Comparison of ENCODE assay signal across 32 mouse cellular contexts in genomic region chr15:98623361-98623821, GRCm38 (mm10). TPM values are rescaled to one million over a fixed set of nuclear protein-coding genes. Genes with fewer than 3 reads are reported as not detected.
A peak's percentile ranks its signal among the peaks of the same experiment; 100 is the strongest.
DNase-seq lines count a peak whose midpoint lies in the region; ATAC-seq lines count a peak whose summit lies in the region.
"Had no signal": no experiment of that assay in that cellular context is flagged by ENCODE, and none has a peak within 500 bp of the region (broad histone marks: within the 10 kb centered on the region; RNA-seq: fewer than 3 reads in every experiment).

No protein-coding gene starts in this region.

- H3K4me3 ChIP-seq in heart, embryonic 10.5 days = no peak overlapping the region
- no peak overlapping the region for H3K4me3 ChIP-seq in midbrain, embryonic 16.5 days (ENCODE audit: low read depth, low read length)
- H3K4me3 ChIP-seq: forebrain, embryonic 13.5 days; hindbrain, embryonic 15.5 days; limb, embryonic 13.5 days; liver, embryonic 12.5 days; midbrain, embryonic 12.5 days had no signal

- 50% methylated on average over 5 of the region's 5 CpGs for WGBS in heart, embryonic 10.5 days
- 55% methylated on average over 5 of the region's 5 CpGs for WGBS in midbrain, embryonic 16.5 days

- H3K9me3 ChIP-seq in heart, embryonic 10.5 days = no peaks in the 10 kb centered on the region
- no peaks in the 10 kb centered on the region; the same call in 1 of the 2 replicates for H3K9me3 ChIP-seq in midbrain, embryonic 16.5 days (replicated peaks; ENCODE audit: control insufficient read depth, low read length, poor library complexity, severe bottlenecking)
- H3K9me3 ChIP-seq: forebrain, embryonic 13.5 days; G1E; hindbrain, embryonic 15.5 days; limb, embryonic 13.5 days; midbrain, embryonic 12.5 days had no signal

- H3K27me3 ChIP-seq in heart, embryonic 10.5 days (ENCODE audit: insufficient read depth, poor library complexity, severe bottlenecking) = peaks cover 11% of the 10 kb centered on the region
- H3K27me3 ChIP-seq in midbrain, embryonic 16.5 days (ENCODE audit: control insufficient read depth, insufficient read depth, low read depth, low read length) = no peaks in the 10 kb centered on the region
- H3K27me3 ChIP-seq: hindbrain, embryonic 15.5 days had no signal

- no peak overlapping the region for H3K27ac ChIP-seq in heart, embryonic 10.5 days
- no peak overlapping the region for H3K27ac ChIP-seq in midbrain, embryonic 16.5 days (ENCODE audit: low read length)
- H3K27ac ChIP-seq: forebrain, embryonic 13.5 days; hindbrain, embryonic 15.5 days; limb, embryonic 13.5 days; liver, embryonic 12.5 days; midbrain, embryonic 12.5 days had no signal

- H3K9ac ChIP-seq in midbrain, embryonic 16.5 days (ENCODE audit: low read depth, low read length) = no peak overlapping the region
- H3K9ac ChIP-seq: forebrain, embryonic 13.5 days; hindbrain, embryonic 15.5 days; limb, embryonic 13.5 days; liver, embryonic 12.5 days; midbrain, embryonic 12.5 days had no signal

- DNase-seq in heart, adult 11 months = peak; percentile 75
- no peak for DNase-seq in heart, embryonic 10.5 days (ENCODE audit: low spot score)
- peak; percentile 43 for DNase-seq in thymus, postnatal 14 days
- no peak for DNase-seq in thymus, postnatal 4 days
- DNase-seq in lung, postnatal 14 days = no peak
- DNase-seq in left cerebral cortex, postnatal 36 days (ENCODE audit: low spot score in 2 of 2) = no peak
- DNase-seq: adrenal gland, postnatal 14 days; cerebellum, adult 2 months; heart, postnatal 4 days; kidney, adult 9 months; kidney, postnatal 25 days; layer of hippocampus, postnatal 36 days; lung, adult 18-20 months; lung, postnatal 10 days; right cerebral cortex, postnatal 14 days had no signal

- H3K4me2 ChIP-seq in midbrain, embryonic 16.5 days (ENCODE audit: low read length) = no peak overlapping the region
- H3K4me2 ChIP-seq: forebrain, embryonic 13.5 days; hindbrain, embryonic 15.5 days; limb, embryonic 13.5 days; liver, embryonic 12.5 days; midbrain, embryonic 12.5 days had no signal

- intact Hi-C loops in left cerebral cortex, postnatal 36 days (cut with DNase I) = no loop called here

- H3K36me3 ChIP-seq in heart, embryonic 10.5 days = no peaks in the 10 kb centered on the region
- H3K36me3 ChIP-seq in midbrain, embryonic 16.5 days (ENCODE audit: control insufficient read depth, insufficient read depth, low read length) = no peaks in the 10 kb centered on the region
- H3K36me3 ChIP-seq: G1E; hindbrain, embryonic 15.5 days; limb, embryonic 13.5 days; liver, embryonic 12.5 days; midbrain, embryonic 12.5 days had no signal

- peaks cover 11% of the 10 kb centered on the region for H3K4me1 ChIP-seq in heart, embryonic 10.5 days
- peaks cover 4% of the 10 kb centered on the region for H3K4me1 ChIP-seq in midbrain, embryonic 16.5 days (ENCODE audit: control insufficient read depth, insufficient read depth, low read length)

- ATAC-seq in megakaryocyte-erythroid progenitor cell, adult 5-6 weeks (replicated peaks; ENCODE audit: low FRiP score, low TSS enrichment, poor library complexity, severe bottlenecking) = 0 out of 2 replicates have a peak, but pooled peaks have one; percentile 38
- no peak for ATAC-seq in midbrain, embryonic 16.5 days
- ATAC-seq: forebrain, embryonic 13.5 days; intestine, embryonic 16.5 days; liver, embryonic 12.5 days had no signal

RNA-seq across cellular contexts. Expression of gene Cacnb3, which starts 7.2 kb away (rescaled TPM):
- polyA plus RNA-seq in heart, embryonic 10.5 days (2016; fragmentation: Nextera tagmentation; extraction: Ambion mirVana) = 9.9 and 23.3 TPM in 2 replicates
- total RNA-seq in megakaryocyte-erythroid progenitor cell, adult 5-6 weeks (2014; fragmentation: Nextera tagmentation) = not detected in 2 replicates
- not detected in 2 replicates for total RNA-seq in megakaryocyte-erythroid progenitor cell, adult 5-6 weeks (2017)
- 100 to 1,000 TPM; 273 to 276 TPM for total RNA-seq in left cerebral cortex, postnatal 36 days (2021)
- polyA plus RNA-seq in midbrain, embryonic 16.5 days (2015; fragmentation: Nextera tagmentation; extraction: Ambion mirVana) = 198 and 205 TPM in 2 replicates
- total RNA-seq: granulocyte monocyte progenitor cell, adult 5-6 weeks; megakaryocyte progenitor cell, adult 5-6 weeks had no signal

RNA-seq across cellular contexts. Expression of gene Adcy6, which starts 13.5 kb away (rescaled TPM):
- 25.5 and 33.5 TPM in 2 replicates for polyA plus RNA-seq in heart, embryonic 10.5 days (2016; fragmentation: Nextera tagmentation; extraction: Ambion mirVana)
- total RNA-seq in megakaryocyte-erythroid progenitor cell, adult 5-6 weeks (2014; fragmentation: Nextera tagmentation) = 55.8 and 57.2 TPM in 2 replicates
- 28.8 and 45.9 TPM in 2 replicates for total RNA-seq in megakaryocyte-erythroid progenitor cell, adult 5-6 weeks (2017)
- 10 to 100 TPM; 41.5 to 58.4 TPM for total RNA-seq in left cerebral cortex, postnatal 36 days (2021)
- 9.9 and 10.2 TPM in 2 replicates for polyA plus RNA-seq in midbrain, embryonic 16.5 days (2015; fragmentation: Nextera tagmentation; extraction: Ambion mirVana)
- total RNA-seq: monocyte, adult 5-6 weeks had no signal
- polyA plus RNA-seq: G1E had no signal

RNA-seq across cellular contexts. Expression of gene Ddx23, which starts 39.3 kb away (rescaled TPM):
- 15.6 and 17.5 TPM in 2 replicates for polyA plus RNA-seq in heart, embryonic 10.5 days (2016; fragmentation: Nextera tagmentation; extraction: Ambion mirVana)
- 79.8 and 96.4 TPM in 2 replicates for total RNA-seq in megakaryocyte-erythroid progenitor cell, adult 5-6 weeks (2014; fragmentation: Nextera tagmentation)
- total RNA-seq in megakaryocyte-erythroid progenitor cell, adult 5-6 weeks (2017) = 152 and 181 TPM in 2 replicates
- total RNA-seq in left cerebral cortex, postnatal 36 days (2021) = 10 to 100 TPM; 80.2 to 82.7 TPM
- polyA plus RNA-seq in midbrain, embryonic 16.5 days (2015; fragmentation: Nextera tagmentation; extraction: Ambion mirVana) = 17.8 and 18.9 TPM in 2 replicates

RNA-seq across cellular contexts. Expression of gene 4930415O20Rik, which starts 52.6 kb away (rescaled TPM):
- 0.43 TPM in 1 of 2 replicates, not detected in the other for polyA plus RNA-seq in heart, embryonic 10.5 days (2016; fragmentation: Nextera tagmentation; extraction: Ambion mirVana)
- total RNA-seq in megakaryocyte-erythroid progenitor cell, adult 5-6 weeks (2014; fragmentation: Nextera tagmentation) = not detected in 2 replicates
- not detected in 2 replicates for total RNA-seq in megakaryocyte-erythroid progenitor cell, adult 5-6 weeks (2017)
- total RNA-seq in left cerebral cortex, postnatal 36 days (2021) = not detected
- polyA plus RNA-seq in midbrain, embryonic 16.5 days (2015; fragmentation: Nextera tagmentation; extraction: Ambion mirVana) = not detected in 2 replicates
- total RNA-seq: CH12.LX; G1E; granulocyte monocyte progenitor cell, adult 5-6 weeks; heart, postnatal 4 days; layer of hippocampus, adult 8-10 months; layer of hippocampus, postnatal 36 days; left cerebral cortex, postnatal 14 days; megakaryocyte progenitor cell, adult 5-6 weeks; monocyte, adult 5-6 weeks had no signal
- polyA plus RNA-seq: cerebellum, adult 2 months; embryonic facial prominence, embryonic 14.5 days; forebrain, embryonic 13.5 days; G1E; hindbrain, embryonic 15.5 days; limb, embryonic 13.5 days; liver, embryonic 12.5 days; midbrain, embryonic 12.5 days; neural tube, embryonic 11.5 days had no signal

RNA-seq across cellular contexts. Expression of gene Ccnt1, which starts 52.7 kb away (rescaled TPM):
- 42.8 and 53.0 TPM in 2 replicates for polyA plus RNA-seq in heart, embryonic 10.5 days (2016; fragmentation: Nextera tagmentation; extraction: Ambion mirVana)
- total RNA-seq in megakaryocyte-erythroid progenitor cell, adult 5-6 weeks (2014; fragmentation: Nextera tagmentation) = 66.8 and 70.7 TPM in 2 replicates
- 80.8 and 88.3 TPM in 2 replicates for total RNA-seq in megakaryocyte-erythroid progenitor cell, adult 5-6 weeks (2017)
- 10 to 100 TPM; 37.0 to 45.6 TPM for total RNA-seq in left cerebral cortex, postnatal 36 days (2021)
- polyA plus RNA-seq in midbrain, embryonic 16.5 days (2015; fragmentation: Nextera tagmentation; extraction: Ambion mirVana) = 65.3 and 73.1 TPM in 2 replicates

Comparison
In these comparisons a context has a peak if more than half of its experiments do, and no peak if none do; other contexts are left out.
1. DNase-seq: peak in heart, adult 11 months (single experiment) and thymus, postnatal 14 days (single experiment); none in heart, embryonic 10.5 days (single experiment), thymus, postnatal 4 days (single experiment), lung, postnatal 14 days (single experiment) and left cerebral cortex, postnatal 36 days (0 of 2).
2. RNA of gene Cacnb3, which starts 7.2 kb away (total RNA-seq): 273 to 276 TPM in left cerebral cortex, postnatal 36 days; not detected in megakaryocyte-erythroid progenitor cell, adult 5-6 weeks; every median in the first group is over 100 times any median in the second.